Mouse (Mus musculus) E14TG2a.4 (cell line): ENCODE measurements around the gene Blmh.

Experiments
- CTCF ChIP-seq: conservative IDR thresholded peaks from 2 replicates; pipeline ENCODE4 v1.5.1; 2014; ENCODE audit warnings: low read length
- NANOG ChIP-seq: IDR thresholded peaks from 2 replicates; pipeline ENCODE4 v1.6.1; 2014; ENCODE audit warnings: borderline replicate concordance, low read length, mixed read lengths
- POU5F1 ChIP-seq: IDR thresholded peaks from 2 replicates; pipeline ENCODE4 v1.6.1; 2014; ENCODE audit warnings: low read length, borderline replicate concordance

DNA sequence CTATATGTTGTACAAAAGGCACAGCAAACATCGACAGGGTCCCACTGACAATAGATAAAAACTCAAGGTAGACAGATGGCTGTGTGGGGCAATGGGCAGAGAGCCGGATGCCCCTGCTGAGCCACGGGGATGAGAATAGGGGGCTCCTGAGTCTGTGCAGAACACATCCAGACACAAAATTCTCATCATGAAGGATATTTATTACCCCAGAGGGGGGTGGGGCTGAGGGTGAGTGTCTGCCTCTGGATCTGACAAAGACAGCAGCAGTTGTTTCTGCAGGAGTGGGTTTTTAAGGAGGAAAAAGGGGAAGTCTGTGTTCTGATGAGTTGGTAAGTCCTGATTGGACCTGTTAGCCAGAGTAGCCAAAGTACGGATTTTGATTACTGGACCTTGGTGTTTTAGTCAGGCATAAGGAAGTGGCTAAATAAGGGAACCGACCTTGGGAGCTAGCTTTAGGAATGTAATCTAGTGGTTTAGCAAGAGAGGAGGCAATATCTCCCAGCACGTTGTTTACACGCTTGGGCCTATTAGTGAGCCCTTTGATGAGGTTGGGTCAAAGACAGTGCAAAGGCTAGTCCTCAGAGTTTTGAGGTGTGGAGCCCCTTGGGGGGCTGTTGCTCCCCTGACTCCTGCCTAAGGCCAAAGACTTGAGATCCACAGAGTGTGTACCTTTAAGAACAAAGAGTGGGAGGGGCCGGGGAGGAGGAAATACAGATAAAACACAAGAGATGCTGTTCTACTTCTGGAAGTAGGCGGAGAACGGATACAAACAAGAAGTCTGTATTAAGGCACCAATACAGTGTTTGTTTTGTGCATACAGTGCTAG lies 35.1 kb upstream of the Blmh start:
- no peak for TF ChIP-seq CTCF
- no peak for TF ChIP-seq POU5F1
- TF ChIP-seq NANOG, result no peak
